Mouse (Mus musculus) layer of hippocampus, postnatal 25 days (tissue): ENCODE measurements at regions not wholly inside any gene's neighbourhood (a gene's known extent, or its start where the extent isn't known, plus 50 kb on each side); places are given as distances from the start of the nearest gene placed in this dataset.

Source experiments
- DNase-seq, 2 experiments: peaks; one replicate each; pipeline ENCODE4 v3.0.0; 2022; ENCODE audit warnings: mixed read lengths in 2 of 2, low spot score in 1 of 2; ENCODE audit errors: extremely low spot score in 1 of 2

DNA sequence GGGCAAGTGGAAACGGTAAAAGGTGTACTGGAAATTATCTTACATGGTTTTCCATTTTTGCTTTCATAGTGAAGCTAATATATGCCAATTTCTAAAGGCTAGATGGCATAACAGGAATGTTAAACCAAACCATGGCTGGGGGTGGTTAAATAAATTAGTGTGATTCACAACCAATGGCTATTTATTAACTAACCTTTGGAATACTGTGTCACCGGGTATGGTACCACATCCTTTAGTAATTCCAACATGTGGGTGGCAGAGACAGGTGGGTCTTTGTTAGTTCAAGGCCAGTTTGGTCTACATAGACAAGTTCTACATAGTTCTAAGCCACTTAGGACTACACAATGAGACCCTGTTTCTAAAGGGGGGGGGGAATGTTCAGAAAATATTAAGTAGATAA, 179.8 kb upstream of the Plxnc1 start:
- DNase-seq: no peak

DNA sequence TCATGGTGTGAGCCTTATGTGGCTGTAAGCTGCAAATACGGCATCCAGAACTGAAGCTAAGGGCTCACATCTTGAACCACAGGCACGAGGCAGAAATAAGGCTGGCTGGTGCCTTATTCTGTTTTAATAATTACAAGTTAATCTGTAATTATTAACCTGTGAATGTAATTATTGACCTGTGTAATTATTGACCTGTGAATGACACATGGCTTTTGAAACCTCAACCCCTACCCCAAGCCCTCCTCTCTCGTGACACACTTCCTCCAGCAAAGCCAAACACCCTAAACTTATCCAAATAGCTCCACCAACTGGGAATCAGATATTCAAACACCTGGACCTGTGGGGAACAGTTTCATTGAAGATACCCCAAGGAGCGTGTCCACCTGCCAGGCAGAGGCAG, 175.4 kb upstream of the Plxnc1 start:
- DNase-seq: no peak

DNA sequence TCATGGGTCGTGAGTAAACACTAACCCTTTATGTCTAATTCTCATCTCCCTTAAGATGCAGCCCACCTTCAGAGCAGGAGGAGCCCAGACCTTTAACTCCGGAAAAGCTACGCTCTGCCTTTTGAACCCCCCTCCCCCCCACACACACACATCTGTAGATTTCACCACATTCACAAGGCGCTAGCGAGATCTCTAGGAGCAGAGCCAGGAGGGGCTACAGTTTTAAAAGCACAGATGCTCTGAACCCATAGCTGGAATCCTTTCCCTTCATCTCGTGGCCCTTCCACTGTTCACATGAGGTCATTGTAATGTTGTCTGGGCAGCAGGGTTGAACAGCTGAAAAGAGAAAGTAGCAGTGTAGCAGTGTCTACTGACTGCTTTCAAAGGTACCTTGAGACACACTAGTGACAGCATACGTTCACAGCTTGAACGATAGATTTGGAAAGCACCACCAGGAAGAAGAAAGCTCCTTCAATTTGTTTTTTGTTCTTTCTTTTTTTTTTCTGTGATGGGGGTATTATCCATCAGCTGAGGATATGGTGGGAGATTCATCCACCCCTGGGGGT, 174.2 kb upstream of the Plxnc1 start:
- no peak for DNase-seq

DNA sequence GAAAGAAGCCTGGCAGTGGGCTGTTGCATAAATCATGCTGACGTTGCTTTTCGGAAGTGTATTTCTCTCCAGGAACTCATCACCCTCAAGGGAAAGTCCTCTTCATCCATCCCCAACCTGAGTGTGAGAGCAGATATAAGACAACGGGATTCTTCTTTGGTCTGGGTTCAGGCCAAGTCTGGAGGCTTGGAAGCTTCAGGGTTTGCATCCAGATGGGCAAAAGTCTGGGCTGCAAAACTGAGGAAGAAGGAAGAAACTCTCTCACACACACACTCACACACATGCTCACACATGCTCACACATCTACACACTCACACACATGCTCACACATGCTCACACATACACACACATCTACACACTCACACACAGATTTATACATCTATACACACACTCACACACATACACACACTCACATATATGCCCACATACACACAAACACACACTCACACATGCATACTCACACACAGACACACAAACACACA, 173.1 kb upstream of the Plxnc1 start:
- no peak for DNase-seq

DNA sequence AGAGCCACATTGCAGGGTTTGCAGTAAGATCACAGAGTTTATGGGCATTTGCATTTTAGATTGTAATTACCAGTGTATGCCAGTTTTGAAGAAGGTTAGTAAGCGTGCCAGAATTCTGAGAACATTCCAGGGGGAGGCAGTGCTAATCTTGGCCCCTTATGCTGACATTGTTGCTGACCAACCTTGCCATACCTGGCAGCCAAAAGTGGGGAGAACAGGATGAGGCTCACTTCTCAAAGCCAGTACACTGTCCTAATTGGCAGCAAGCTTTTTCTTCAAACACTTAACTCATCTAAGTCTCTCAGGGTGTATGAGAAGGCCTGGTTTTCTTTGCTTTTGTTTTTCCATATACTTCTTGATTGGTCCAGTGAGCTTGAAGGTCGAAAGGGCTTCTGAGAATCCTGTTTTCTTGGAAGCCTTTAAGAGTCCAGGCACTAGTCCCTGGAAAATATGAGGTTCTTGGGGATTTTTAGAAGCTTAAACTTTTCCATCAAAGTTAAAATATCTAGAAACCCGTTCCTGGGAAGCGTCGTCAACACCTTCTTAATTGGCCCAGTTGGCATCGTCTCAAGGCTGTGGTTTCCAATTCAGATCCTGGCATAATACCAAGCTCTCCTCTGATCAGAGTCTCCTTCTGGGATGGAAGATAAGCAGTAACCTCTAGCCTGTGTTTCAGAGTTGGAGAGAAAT, 172.6 kb upstream of the Plxnc1 start:
- no peak for DNase-seq

DNA sequence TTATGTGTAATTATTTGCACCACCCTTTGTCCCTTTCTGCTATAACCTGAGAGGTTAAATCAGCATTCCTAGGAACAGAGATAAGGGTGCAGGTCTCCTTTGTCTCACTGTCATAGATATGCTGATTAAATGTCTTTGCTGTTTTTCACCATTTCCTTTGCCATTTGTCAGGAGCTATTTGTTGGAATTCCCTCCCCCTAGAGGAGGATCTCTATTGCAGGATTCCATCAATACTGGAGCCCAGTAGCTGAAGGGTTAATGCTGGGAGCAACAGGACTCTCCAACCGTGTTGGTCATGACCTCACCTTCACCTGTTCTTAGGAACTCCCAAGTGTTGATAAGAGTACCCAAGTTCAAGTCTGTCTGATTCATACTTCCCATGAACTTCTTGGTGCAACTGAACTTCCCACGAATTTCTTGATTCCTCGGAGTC, 172.0 kb upstream of the Plxnc1 start:
- no peak for DNase-seq

DNA sequence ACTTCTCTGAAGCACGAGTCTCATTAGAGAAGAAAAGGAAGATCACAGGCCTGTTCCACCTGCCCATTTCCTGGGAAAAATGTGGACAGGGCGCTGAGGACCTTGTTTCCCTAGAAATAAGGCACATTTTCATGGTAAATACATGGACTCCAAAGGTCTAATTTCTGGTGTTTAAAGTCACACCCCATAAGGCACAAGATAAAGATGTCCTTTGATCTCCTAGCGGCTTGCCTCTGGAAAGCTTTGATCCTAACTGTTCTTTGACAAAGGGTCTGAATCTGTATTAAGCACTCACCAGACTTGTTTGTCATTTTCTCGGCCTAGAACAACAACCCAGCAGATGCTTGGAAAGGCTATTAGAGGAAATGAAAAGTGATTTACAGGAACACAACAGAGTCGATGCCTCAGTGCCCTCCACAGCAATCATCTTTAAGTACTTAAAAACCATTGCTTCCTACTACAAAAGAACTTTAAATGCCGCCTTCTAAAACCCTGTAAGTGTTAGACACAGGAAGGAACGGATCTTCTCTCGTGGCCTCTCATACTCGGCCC, 168.3 kb upstream of the Plxnc1 start:
- DNase-seq: no peak

DNA sequence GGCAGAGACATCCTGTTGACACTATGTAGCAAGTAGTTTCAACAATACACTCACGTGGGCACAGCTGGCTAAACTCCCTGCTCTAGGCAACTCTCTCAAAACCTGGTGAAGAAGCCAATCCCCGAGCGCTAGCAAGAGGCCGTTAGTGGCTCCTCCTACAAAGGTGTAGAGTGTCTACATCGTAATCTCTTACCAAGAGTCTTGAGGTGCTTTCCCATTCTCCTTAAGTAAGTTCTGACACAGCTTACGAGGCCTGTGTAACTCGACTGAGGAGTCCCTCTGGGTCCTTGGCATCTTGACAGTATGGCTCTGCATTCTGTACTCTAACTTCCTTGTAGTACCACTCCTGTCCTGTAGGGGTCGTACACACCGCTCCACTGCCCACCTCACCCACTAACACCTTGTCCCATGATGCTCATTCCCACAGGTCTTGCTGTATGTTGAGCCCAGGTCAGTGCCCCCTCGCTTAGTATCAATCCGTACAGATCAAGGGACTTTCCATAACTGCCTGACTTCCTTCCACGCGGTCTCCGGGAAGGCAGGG, 167.7 kb upstream of the Plxnc1 start:
- DNase-seq: no peak

DNA sequence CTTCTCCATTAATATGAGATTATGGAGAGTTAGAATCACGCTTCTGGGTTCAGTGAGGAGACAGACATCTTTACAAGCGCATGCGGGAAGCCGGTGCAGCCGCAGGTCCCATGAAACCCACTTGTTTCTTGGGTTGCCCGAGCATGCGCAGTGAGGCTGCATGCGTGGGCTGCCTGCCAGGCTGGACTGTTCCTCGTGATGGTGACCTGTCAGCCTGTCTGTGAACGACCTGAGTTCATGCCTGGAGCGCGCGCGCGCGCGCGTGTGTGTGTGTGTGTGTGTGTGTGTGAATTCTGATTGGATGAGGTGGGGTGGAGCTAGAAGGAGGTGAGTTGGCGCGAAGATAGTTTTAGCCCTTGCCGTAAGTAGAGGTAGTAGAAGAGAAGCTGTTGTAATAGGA, 166.2 kb upstream of the Plxnc1 start:
- no peak for DNase-seq

DNA sequence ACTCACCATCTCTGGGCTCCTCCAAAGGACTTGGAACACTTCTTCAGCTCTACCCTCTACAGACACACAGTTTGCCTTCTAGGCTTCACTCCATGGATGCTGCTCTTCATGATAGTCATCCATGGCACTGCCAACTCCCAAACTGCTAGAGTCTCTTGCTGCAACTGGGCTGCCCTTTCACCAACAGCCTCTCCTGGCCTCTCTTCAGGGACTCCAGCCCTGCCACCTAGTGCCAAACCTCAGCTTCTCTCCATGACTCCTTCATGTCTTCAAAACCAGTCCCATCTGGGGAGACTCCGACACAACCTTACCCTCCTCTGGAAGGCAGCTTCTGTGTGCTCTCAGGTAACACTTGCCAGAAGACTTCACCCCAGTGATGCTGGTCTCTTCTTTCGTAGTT, 164.9 kb upstream of the Plxnc1 start:
- no peak for DNase-seq

DNA sequence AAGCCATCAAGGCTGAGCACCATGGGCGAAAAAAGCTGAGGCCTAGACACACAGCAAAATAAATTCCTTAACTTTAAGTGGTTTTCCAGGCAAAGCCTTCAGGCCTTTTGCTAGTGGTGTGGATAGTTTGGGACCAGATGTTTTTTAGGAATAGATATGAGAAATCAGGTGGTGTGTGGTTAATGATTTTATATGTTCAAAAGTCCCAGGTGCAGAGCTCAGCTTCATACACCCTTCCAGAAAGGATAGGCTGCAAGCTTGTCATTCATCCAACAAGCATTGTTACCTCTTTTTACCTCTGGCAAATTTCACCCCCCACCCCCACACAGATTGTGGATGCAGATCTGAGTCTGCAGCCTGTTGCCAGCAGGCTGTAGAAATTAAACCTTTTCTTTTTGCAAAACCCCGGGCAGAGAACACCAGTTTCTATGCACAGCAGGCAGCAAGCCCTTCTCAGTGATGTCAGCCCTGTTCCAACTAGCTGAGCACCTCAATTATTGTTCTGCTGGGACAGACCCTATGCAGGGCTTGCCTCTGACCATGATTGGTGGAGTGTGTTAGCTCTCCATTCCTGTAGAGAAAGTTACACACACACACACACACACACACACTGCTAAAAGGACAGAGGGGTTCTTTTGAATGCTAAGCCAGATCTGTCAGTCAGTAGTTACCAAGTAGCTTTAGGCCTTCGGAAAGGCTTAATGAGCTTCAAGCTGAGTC, 163.1 kb upstream of the Plxnc1 start:
- DNase-seq: no peak

DNA sequence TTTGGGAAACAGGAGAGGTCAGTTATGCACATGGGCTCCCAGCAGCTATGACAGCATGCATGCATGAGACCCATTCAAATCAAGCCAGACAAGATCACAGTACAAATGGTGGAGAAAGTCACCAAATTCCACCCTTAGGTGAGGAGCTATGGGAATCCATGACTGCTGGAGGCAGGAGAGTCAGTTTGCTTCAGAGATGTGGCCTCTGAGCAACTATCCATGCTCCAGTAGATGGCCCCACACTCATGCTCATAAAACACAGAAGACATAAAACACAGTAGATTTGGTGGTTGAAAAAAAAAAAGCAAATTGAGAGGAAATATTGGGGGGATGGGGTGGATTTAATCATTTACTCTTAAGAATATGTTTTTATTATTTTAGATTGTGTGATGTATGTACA, 159.2 kb upstream of the Plxnc1 start:
- no peak for DNase-seq

DNA sequence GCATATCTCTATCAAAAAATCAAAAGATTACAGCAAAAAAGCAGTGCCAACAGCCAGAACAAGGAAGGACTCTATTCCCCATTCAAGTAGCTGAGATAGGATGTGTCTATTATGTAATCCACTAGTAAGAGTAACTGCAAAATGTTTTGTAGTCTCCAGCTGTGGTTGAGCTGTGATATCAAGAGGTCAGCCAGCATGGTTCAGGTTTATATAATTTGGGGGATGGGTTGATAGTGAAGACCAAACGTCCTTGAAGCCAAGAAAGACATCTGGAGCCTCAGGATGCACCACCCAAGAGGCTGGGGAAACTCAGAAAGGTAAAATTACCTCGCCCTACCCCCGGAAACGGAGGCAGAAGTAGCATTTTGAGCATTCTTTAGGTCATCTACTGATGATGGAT, 158.3 kb upstream of the Plxnc1 start:
- DNase-seq: no peak

DNA sequence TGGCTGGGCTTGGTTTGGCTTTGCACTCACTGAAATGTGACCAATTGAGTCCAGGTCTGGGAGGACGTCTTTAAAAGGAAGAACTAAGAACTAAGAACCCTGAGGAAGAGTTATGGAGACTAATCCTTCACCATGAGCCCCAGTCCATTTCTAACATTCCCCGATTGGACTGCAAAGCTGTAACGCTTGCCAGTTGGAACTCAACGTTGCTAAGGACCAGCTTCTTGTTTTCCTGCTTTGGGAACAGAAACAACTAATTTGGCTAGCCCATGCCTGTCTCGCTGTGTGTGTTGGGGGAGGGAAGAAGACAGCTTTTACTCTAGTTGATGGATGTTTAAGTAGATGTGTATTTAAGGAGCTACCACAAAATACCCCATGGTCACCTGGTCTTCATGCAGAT, 155.3 kb upstream of the Plxnc1 start:
- DNase-seq: no peak

DNA sequence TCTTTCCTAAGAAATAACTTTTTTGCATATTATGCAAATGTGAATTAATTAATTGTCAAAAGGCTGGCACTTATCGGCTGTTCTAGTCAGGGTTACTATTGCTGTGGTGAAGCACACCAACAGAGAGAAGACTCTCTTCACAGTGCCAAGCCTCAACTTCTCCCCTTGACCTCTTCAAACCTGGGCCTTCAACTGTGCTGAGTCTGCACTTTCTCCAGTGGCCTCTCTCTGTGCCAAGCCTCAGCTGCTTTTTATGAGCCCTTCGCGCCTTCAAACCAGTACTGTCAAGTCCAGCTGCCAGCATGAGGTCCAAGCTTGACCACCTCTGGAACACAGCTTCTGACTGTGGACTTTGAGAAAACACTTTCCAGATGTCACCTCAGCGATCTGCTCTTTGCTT, 151.2 kb upstream of the Plxnc1 start:
- DNase-seq: no peak

DNA sequence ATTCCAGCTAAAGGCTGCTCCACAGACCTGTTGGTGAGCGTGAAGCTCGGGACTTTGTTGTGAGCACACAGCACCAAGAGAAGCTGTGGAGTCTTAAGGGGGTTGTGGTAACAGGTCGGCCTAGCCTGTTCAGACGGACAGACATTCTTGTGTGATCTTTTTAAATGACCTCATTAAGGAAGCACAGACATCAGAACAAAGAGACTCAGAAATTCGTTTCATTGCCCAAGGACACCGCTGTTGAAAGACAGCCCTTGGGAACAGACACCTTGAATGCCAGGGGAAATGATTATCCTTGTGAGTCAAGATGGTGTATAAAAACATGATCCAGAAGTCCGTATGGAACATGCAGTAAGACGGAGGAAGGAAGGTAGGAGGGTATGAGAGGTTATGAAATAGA, 150.1 kb upstream of the Plxnc1 start:
- no peak for DNase-seq

DNA sequence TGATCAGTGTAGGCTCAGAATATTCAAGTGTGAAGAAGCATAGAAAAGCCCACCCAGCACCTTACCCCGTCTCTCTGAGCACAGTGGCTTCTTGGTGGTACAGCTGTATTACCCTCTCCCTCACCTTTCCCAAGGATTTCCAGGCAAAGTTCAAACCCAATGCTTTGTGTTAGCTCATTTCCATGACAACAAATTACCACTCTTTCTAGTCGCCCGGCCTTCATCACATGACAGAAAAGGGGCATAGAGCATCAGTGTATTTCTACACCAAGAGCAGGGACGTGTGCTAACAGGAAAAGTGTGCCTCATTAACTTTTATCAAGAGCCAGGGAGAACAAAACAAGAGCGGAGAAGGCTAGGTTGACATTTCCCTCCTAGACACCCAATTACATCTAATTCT, 148.6 kb upstream of the Plxnc1 start:
- DNase-seq: no peak

DNA sequence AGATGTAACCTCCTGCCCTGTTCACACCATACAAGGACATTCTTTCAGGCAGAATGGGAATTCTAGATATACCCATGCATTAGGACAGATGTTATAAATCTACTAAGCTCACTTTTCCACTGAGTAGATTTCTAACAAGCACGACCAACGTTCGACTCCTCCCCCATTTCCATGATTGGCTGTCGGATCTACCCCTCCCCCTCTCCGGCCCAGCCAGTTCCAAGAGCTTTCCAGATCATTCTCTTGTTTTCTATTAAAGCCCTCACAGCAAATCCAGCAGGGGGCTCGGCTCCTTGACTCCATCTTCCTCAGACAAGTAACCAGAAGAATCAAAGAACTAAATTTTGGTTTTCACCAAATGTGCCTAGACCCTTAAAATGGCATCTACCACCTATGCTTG, 146.5 kb upstream of the Plxnc1 start:
- no peak for DNase-seq

DNA sequence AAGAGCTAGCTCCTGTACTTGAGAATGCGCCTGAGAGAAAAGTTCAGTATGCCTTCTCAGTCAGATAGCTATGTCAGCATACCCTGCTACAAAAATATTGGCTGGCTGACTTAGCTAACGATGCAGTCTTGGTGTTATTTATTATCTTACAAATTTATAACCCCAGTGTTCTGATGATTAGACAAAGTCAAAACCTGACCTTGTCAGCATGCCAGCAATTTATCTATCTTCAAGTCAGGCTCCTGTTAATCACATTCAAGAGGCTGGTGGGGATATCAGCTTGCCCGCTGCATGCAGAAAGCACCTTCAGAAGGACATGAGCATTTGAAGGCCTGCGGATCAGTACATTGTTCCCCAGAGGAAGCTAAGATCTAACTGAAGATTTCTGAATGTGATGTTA, 146.0 kb upstream of the Plxnc1 start:
- DNase-seq: no peak

DNA sequence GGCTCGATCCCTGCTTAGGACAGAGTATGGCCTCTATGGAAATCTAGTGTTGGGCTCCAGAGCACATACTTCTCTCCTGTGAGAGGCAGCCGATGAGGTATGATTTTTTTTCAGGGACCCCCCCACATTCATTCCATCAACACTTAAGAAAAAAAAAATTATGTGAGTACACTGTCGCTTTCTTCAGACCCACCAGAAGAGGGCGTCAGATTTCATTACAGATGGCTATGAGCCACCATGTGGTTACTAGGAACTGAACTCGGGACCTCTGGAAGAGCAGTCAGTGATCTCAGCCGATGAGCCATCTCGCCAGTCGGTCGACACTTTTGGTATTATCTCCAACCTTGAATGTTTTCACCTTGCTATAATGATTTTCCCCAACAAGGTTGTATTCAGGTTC, 145.4 kb upstream of the Plxnc1 start:
- no peak for DNase-seq

DNA sequence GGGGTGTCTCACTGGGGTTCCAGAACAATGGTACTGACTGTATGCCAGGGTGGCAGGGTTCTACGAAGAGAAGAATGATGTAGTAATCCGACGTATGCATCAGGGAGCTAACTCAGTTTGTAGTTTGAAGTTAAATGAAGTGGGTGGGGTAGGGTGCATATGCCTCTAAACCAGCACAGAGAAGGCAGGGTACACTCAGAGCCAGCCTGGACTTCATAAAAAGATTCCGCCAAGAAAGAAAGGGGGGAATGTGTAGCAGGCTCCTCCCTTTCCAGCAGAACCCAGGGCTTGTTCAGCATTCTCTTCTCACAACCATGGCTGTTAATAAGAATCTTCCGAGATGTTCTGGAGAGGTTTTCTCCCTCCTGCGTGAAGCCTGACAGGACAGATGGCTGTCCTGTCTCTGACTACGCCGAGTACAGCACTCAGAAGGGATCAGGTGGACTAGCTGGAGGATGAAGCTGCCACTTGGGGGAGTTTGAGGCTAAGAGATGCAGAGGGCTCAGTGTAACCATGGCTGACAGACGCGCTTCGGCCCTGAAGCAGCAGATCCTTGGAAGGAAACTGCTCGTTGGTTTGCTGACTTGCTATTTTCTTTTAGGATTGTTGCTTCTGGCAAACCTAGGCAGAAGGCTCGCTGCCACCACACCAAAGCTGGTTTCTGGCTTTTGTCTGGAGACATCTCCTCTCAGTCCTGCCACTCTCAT, 143.4 kb upstream of the Plxnc1 start:
- peak; percentile 22 to 53 for DNase-seq
